In the genomic region with DNA sequence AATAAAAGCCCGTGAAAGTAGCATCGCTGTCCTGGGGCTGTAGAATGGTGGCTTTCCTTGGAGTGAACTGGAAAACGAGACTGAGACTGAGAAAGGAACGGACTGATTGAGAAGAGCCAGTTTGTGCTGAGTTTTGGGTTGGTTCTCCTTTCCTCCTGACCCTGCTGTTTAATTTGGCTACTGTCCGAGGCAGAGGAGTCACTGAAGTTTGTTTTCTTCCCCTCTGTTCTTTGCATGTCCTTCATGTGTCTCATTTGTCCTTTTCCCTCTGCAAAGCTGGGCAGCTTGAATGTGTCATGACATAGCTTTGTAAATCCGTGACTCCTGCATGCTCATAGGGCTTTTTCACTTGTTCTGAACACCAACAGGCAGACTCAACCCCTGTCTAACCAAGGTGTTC, we compare ENCODE assay signal across 13 mouse cellular contexts.
DNase-seq lines count a peak whose midpoint lies in the region.
"Had no signal": no experiment of that assay in that cellular context is flagged by ENCODE, and none has a peak within 500 bp of the region (broad histone marks: within the 10 kb centered on the region; RNA-seq: fewer than 3 reads in every experiment).

No protein-coding gene starts in this region.

- DNase-seq in adrenal gland, adult 2 months, result peak; percentile 70
- no peak for DNase-seq in adrenal gland, postnatal 4 days (ENCODE audit: low spot score in 2 of 2)
- peak; percentile 15 for DNase-seq in kidney, postnatal 10 days
- DNase-seq in kidney, postnatal 25 days, result no peak
- peak; percentile 43 for DNase-seq in adrenal gland, adult 8-10 months
- peak; percentile 32 to 46 for DNase-seq in adrenal gland, postnatal 36 days
- DNase-seq in ovary, adult 18-20 months (ENCODE audit: low spot score), result no peak
- DNase-seq: cerebellum, adult 11 months; cerebellum, adult 8-10 months; cerebellum, postnatal 14 days; embryo, embryonic 11 days; gastrocnemius, adult 2 months; gastrocnemius, postnatal 25 days had no signal

Comparison
In these comparisons a context has a peak if more than half of its experiments do, and no peak if none do; other contexts are left out.
1. DNase-seq: peak in adrenal gland, adult 2 months (single experiment), kidney, postnatal 10 days (single experiment), adrenal gland, adult 8-10 months (single experiment) and adrenal gland, postnatal 36 days (2 of 2); none in adrenal gland, postnatal 4 days (0 of 2), kidney, postnatal 25 days (0 of 2) and ovary, adult 18-20 months (single experiment).